Mouse (Mus musculus): Measurements from ENCODE around the gene Gm13697.

Gm13697 gene

DNA sequence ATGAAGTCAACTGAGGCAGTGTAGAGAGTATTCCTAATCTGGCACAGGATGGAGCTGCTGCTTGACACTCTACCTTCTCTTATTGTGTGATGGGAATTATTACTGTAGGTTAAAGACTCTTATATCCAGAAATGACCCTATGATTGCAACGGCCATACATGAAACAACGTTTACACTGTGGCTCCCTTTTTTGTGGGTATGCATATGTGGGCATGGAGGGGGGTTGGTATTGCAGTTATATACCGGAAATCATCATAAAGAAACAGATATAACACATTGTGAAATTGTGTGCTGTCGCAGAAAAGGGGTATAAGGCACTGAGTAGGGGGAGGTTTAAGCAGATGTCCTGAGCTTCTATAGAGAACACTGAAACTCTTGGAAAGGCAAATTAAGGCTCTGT lies 51.5 kb downstream of the Gm13697 start:
- no peak for DNase-seq

Measured in thymus, adult 18-20 months (tissue).